Mouse (Mus musculus): Measurements from ENCODE around the gene Tarbp1. TPM values are rescaled to one million over a fixed set of nuclear protein-coding genes. Genes with fewer than 3 reads are reported as not detected.
"Not testable (repeated sequence)": the region's sequence is repeated elsewhere in the genome, so short reads cannot be mapped to it uniquely, and the experiment has no call there.

The Tarbp1 gene
- polyA plus RNA-seq, 1 experiment from 2014 or later = 2.3 TPM

DNA sequence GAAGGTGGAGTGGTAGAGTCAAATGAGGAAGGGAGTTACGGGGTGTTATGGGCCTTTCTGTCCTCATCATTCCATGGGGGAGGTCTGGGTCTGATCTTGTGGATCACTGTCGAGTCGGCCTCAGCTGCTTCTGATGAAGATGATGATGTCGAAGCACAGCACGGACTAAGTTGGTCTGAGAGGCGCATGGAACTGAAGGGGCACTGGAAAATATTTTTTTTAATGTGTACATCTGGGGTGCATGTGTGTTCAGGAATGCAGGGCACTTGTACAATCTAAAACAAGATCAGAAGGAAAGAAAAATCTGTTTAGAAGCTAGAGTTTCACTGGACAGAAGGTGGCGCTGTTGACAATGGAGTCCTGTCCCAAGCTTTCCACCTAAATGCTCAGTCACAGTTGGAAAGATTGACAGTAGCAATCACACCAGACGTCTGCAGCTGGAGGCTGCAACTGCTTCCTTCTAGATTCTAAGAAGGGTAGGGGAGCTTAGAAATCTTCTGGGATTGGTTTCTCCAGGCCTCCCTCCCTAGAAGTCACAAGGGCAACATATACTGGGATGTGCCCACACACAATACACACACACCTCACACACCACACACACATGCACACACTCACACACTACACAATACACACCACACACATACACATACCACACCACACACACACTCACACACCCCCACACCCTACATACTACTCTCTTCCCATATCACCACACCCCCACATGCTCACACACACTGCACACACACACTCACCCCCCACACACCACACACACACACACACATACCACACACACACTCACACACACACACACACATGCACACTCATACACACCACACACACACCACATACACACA, 6.9 kb upstream of the Tarbp1 start:
- no peak overlapping the region for H3K27ac ChIP-seq (replicated peaks)
- H3K36me3 ChIP-seq = no peaks in the 10 kb centered on the region
- H3K4me2 ChIP-seq (replicated peaks) = no peak overlapping the region
- H3K4me3 ChIP-seq = no peak overlapping the region
- H3K27me3 ChIP-seq = peaks cover 15% of the 10 kb centered on the region
- no peaks in the 10 kb centered on the region for H3K9me3 ChIP-seq
- WGBS = 36% methylated on average over 8 of the region's 8 CpGs
- 0 out of 2 replicates have a peak, but pooled peaks have one; percentile 54 for ATAC-seq (ENCODE audit: low FRiP score, low read depth)
- peaks cover 4% of the 10 kb centered on the region; the same call in 1 of the 2 replicates for H3K4me1 ChIP-seq
- no peak overlapping the region for H3K9ac ChIP-seq (replicated peaks)

DNA sequence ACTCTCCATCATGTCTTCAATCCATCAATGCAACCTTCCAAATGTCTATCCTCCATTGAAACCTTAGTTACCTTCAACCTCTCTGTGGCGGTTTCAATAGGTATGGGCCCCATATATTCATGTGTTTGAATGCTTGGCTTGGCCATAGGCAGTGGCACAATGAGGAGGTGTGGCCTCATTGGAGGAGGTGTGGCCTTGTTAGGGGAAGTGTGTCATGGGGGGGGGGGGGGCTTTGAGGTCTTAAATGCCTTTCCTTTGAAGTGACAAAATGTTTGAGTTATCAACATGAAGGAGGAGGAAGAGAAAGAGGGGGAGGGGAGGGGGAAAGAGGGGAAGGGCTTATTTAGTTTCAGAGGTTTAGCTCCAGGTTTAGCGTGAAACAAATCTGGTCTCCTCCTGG, 5.5 kb upstream of the Tarbp1 start:
- H3K4me2 ChIP-seq (replicated peaks) = no peak overlapping the region
- no peak for ATAC-seq (ENCODE audit: low FRiP score, low read depth)
- H3K27me3 ChIP-seq = peaks cover 27% of the 10 kb centered on the region
- H3K27ac ChIP-seq (replicated peaks) = no peak overlapping the region
- 82% methylated on average over 2 of the region's 2 CpGs for WGBS
- no peaks in the 10 kb centered on the region for H3K36me3 ChIP-seq
- peaks cover 4% of the 10 kb centered on the region; the same call in 1 of the 2 replicates for H3K4me1 ChIP-seq
- no peak overlapping the region for H3K9ac ChIP-seq (replicated peaks)
- no peaks in the 10 kb centered on the region for H3K9me3 ChIP-seq
- H3K4me3 ChIP-seq = no peak overlapping the region

DNA sequence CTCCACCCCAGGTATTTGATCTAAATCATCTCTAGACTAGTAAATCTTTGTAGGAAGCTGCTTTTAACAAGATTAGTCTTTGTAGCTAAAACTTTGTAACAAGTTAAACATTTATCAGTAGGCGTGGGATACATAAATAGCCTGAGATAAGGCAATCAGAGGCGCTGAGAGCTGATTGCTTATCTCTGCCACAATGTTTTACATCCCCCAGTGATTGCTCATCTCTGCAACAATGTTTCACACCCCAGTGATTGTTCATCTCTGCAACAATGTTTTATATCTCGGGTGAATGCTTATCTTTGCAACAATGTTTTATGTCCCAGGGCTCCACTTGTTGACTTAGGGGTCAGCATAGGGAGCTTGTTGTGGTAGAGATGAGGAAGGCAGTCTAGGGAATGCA, 3.8 kb upstream of the Tarbp1 start:
- Histone ChIP-seq H3K36me3 (no peaks in the 10 kb centered on the region), H3K4me1 (peaks cover 10% of the 10 kb centered on the region), H3K9me3 (no peaks in the 10 kb centered on the region), H3K27me3 (peaks cover 25% of the 10 kb centered on the region), H3K4me3 (no peak overlapping the region), H3K9ac (replicated peaks) (no peak overlapping the region), H3K4me2 (replicated peaks) (no peak overlapping the region), H3K27ac (replicated peaks) (no peak overlapping the region)
- ATAC-seq (ENCODE audit: low FRiP score, low read depth) = no peak
- WGBS = 69% methylated on average over 3 of the region's 3 CpGs

DNA sequence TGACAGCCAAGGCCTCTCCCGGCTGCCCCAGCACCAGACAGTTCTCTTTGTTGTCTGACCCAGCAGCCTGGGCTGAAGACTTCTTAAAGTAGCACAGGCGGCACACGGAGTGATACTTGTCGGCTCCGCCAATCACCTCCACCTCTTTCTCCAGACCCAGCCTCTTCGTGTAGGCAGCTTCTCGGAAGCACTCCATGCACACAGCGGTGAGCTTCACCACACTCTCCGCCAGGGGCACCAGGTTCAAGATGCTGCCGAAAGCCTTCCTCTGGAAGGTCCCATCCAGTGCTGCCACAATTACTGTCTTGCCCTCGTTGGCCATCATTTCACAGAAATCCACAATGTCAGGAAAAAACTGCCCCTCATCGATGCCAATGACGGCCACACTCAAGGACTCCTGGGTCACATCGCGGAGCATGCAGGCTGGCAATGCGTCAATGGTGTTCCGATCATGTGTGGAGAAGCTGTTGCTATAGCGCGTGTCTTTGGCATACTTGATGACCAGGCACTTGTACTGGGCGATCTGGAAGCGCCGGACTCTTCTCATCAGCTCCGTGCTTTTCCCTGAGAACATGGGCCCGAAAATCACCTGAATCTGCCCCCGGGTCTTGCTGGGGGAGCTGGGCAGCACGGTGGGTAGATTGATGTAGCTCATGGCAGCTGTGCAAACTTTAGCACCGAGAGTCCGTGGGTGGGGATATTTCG, 1.4 kb upstream of the Tarbp1 start:
- Histone ChIP-seq H3K4me1 (peaks cover 16% of the 10 kb centered on the region), H3K27me3 (peaks cover 20% of the 10 kb centered on the region)
- WGBS = 50% methylated on average over 29 of the region's 29 CpGs
- not testable (repeated sequence) for H3K4me3 ChIP-seq; H3K9me3 ChIP-seq; H3K36me3 ChIP-seq; ATAC-seq (ENCODE audit: low FRiP score, low read depth); H3K27ac ChIP-seq (replicated peaks); H3K9ac ChIP-seq (replicated peaks); H3K4me2 ChIP-seq (replicated peaks)

DNA sequence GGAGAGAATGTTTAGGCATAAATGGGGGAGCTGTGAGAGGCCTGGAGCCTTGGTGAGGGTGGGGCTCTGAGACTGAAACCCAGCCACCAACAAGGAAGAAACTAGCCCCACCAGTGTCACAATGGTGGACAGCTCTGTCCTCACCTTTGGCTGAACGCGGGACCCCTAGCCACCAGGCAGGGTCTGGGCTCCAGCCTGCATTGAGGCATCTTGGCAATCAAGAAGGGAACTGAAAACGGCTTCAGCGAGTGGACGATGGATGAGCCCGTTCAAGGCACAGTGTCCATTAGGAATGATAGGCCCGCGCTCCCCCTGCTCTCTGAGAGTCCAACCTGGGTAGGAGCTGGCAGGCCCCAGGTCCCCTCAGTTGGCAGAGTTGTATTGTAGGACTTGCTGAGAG, 873 bp upstream of the Tarbp1 start:
- not testable (repeated sequence) for H3K27ac ChIP-seq (replicated peaks); H3K36me3 ChIP-seq; H3K4me2 ChIP-seq (replicated peaks); H3K9ac ChIP-seq (replicated peaks); H3K4me3 ChIP-seq; ATAC-seq (ENCODE audit: low FRiP score, low read depth); H3K9me3 ChIP-seq
- WGBS = 45% methylated on average over 8 of the region's 8 CpGs
- peaks cover 16% of the 10 kb centered on the region for H3K4me1 ChIP-seq
- H3K27me3 ChIP-seq = peaks cover 20% of the 10 kb centered on the region

DNA sequence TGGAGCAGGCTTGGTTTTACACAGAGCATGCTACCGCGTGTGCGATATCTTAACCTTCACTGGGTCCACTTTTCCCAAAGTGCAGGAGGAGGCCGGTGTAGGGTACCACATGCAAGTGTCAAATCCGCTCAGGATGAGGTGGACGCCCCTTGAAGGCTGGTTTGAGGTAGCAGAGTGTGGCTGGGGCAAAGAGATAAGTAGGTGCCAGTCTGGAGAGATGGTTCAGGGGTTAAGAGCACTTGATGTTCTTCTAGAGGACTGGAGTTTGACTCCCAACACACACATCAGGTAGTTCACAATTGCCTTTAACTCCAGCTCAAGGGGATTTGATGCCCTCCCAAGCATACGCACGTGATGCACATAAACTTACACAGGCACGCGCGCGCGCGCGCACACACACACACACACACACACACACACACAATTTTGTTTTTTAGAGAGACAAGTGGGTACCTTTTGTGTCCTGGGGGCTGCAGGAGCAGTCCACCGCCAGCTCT, 1.0 kb downstream of the Tarbp1 start:
- peaks cover 15% of the 10 kb centered on the region for H3K27me3 ChIP-seq
- WGBS = 13% methylated on average over 16 of the region's 16 CpGs
- H3K9me3 ChIP-seq = no peaks in the 10 kb centered on the region
- peak overlapping the region; percentile 76 for H3K9ac ChIP-seq (replicated peaks)
- H3K4me1 ChIP-seq = peaks cover 16% of the 10 kb centered on the region
- H3K27ac ChIP-seq (replicated peaks) = peak overlapping the region; percentile 87; the same call in 1 of the 2 replicates
- peak overlapping the region; percentile 85 for H3K4me3 ChIP-seq
- no peak for ATAC-seq (ENCODE audit: low FRiP score, low read depth)
- peak overlapping the region; percentile 93 for H3K4me2 ChIP-seq (replicated peaks)
- peaks cover 16% of the 10 kb centered on the region; the same call in 1 of the 2 replicates for H3K36me3 ChIP-seq

DNA sequence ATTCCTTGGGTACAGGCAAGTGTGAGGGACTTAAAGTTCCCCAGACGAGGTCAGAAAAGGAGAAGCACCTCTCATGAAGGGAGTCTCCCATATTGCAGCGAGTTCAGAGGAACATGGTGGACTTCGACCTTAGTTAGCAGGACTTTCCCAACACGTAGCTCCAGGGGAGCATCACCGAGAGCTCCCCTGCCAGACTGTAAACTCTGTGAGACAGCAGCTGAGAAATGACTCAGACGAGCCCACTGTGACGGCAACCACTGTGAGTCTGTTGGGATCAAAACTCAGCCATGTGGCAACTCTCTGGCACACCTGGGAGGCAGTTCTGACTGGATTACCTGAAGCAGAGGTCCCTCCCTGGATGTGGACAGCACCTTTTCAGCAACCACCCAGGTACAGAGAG, 10.8 kb downstream of the Tarbp1 start:
- ATAC-seq (ENCODE audit: low FRiP score, low read depth) = no peak
- Histone ChIP-seq H3K27ac (replicated peaks) (no peak overlapping the region), H3K9me3 (no peaks in the 10 kb centered on the region), H3K27me3 (no peaks in the 10 kb centered on the region), H3K4me1 (no peaks in the 10 kb centered on the region), H3K4me2 (replicated peaks) (no peak overlapping the region), H3K36me3 (peaks cover 42% of the 10 kb centered on the region), H3K4me3 (no peak overlapping the region), H3K9ac (replicated peaks) (no peak overlapping the region)
- WGBS = 85% methylated on average over 7 of the region's 7 CpGs

DNA sequence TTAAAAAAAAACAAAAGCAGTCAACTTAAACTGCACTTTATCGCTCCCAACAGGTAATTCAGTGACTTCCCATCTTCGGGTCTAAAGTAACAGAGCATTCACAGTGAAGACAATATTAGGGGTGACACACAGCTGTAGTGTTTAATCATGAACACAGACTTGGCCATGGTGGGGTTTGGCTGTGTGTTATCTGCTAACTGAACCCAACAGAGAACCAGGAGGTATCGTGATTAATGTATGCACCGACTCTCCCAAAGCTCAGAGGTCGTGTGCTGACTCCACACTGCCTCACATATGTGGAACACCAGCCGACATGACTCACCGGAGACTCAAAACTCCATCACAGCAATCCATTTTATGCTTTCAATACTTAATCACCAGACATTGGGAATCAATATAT, 13.1 kb downstream of the Tarbp1 start:
- ATAC-seq (ENCODE audit: low FRiP score, low read depth) = no peak
- H3K9me3 ChIP-seq = no peaks in the 10 kb centered on the region
- H3K27ac ChIP-seq (replicated peaks) = no peak overlapping the region
- H3K9ac ChIP-seq (replicated peaks) = no peak overlapping the region
- no peaks in the 10 kb centered on the region for H3K27me3 ChIP-seq
- H3K4me3 ChIP-seq = no peak overlapping the region
- WGBS = 89% methylated on average over 7 of the region's 7 CpGs
- H3K36me3 ChIP-seq = peaks cover 50% of the 10 kb centered on the region
- no peak overlapping the region for H3K4me2 ChIP-seq (replicated peaks)
- H3K4me1 ChIP-seq = no peaks in the 10 kb centered on the region

DNA sequence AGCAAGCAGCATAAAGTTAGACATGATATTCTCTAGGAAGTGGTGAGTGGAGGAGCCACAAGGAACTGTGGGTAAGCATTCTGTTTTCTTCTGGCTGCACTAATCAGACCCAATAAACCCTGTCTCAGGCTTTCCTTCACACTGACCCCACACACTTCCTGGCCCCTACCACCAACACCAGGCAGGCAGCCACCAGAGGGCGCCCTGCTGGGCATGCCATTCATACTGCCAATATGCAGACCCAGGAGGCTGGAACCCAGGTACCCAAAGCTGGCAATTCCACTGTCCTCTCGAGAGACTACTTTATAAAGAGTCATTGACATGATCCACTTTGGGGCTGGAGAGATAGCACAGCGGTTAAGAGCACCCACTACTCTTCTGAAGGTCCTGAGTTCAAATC, 14.6 kb downstream of the Tarbp1 start:
- 67% methylated on average over 3 of the region's 3 CpGs for WGBS
- Histone ChIP-seq H3K9ac (replicated peaks) (no peak overlapping the region), H3K27ac (replicated peaks) (no peak overlapping the region), H3K27me3 (no peaks in the 10 kb centered on the region), H3K4me2 (replicated peaks) (no peak overlapping the region), H3K4me3 (no peak overlapping the region), H3K36me3 (peaks cover 45% of the 10 kb centered on the region), H3K4me1 (no peaks in the 10 kb centered on the region), H3K9me3 (no peaks in the 10 kb centered on the region)
- ATAC-seq (ENCODE audit: low FRiP score, low read depth) = no peak

DNA sequence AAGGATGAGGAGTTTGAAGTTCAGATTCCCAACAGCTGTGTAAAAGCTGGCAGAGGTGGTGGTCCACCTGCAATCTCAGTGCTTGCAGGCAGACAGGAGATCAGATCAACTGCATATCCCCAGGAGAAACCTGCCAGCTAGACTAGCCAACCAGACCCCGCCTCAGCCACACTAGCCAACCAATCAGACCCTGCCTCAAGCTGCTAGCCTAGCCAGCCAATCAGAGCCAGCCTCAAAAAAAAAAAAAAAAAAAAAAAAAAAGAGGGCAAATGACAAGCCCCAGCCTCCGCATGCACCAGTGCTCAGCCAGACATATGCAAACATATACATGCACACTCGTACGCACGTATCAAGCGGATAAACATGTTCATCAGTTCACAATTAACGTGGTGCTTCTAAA, 19.5 kb downstream of the Tarbp1 start:
- 78% methylated on average over 7 of the region's 7 CpGs for WGBS
- Histone ChIP-seq H3K4me2 (replicated peaks) (no peak overlapping the region), H3K4me3 (no peak overlapping the region), H3K9me3 (no peaks in the 10 kb centered on the region), H3K4me1 (no peaks in the 10 kb centered on the region), H3K36me3 (peaks cover 57% of the 10 kb centered on the region), H3K9ac (replicated peaks) (no peak overlapping the region), H3K27ac (replicated peaks) (no peak overlapping the region), H3K27me3 (no peaks in the 10 kb centered on the region)
- no peak for ATAC-seq (ENCODE audit: low FRiP score, low read depth)

DNA sequence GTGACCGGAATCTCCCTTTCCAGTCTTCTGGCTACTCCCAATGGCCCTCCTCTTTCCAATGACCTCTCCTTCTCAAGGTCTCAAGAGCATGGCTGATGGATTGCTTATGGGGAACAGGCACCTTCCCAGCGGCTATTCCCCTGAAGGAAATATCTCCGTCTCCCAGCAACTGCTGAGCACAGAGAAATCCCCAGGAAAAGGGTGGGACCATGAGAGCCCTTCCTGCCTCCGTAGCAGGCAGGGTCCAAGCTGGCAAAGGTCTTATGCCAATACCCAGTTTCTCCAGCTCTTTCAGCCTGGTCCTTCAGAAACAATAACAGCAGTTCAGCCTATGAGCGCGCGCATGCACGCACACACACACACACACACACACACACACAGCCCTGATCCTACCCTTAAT, 23.7 kb downstream of the Tarbp1 start:
- Histone ChIP-seq H3K27me3 (no peaks in the 10 kb centered on the region), H3K4me1 (no peaks in the 10 kb centered on the region), H3K27ac (replicated peaks) (no peak overlapping the region), H3K9me3 (no peaks in the 10 kb centered on the region), H3K4me3 (no peak overlapping the region), H3K36me3 (peaks cover 65% of the 10 kb centered on the region), H3K4me2 (replicated peaks) (no peak overlapping the region), H3K9ac (replicated peaks) (no peak overlapping the region)
- WGBS = 93% methylated on average over 8 of the region's 8 CpGs
- no peak for ATAC-seq (ENCODE audit: low FRiP score, low read depth)

DNA sequence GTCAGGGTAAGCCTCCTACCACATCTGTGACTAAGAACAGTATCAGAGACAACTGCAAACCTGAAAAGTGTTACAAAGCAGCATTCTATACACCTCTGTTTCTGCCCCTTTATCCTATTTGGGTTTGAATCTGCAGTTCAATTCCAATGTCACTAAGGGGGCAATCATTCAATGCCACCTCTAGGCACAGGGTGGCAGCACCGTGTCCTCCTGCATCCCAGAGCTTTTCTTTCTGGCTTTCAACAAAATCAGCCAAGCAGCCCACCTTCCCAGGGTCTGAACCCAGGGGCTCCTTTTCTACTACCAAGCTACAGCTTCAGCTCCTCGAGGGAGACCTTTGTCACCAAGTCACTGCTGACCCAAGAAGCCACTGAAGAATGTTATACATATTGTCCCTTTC, 35.9 kb downstream of the Tarbp1 start:
- Histone ChIP-seq H3K27me3 (no peaks in the 10 kb centered on the region), H3K9me3 (no peaks in the 10 kb centered on the region), H3K4me2 (replicated peaks) (no peak overlapping the region), H3K4me1 (no peaks in the 10 kb centered on the region), H3K4me3 (no peak overlapping the region), H3K9ac (replicated peaks) (no peak overlapping the region), H3K36me3 (peaks cover 22% of the 10 kb centered on the region), H3K27ac (replicated peaks) (no peak overlapping the region)
- ATAC-seq (ENCODE audit: low FRiP score, low read depth) = no peak
- WGBS = 71% methylated on average over 2 of the region's 2 CpGs
